8 mouse cellular contexts compared by ENCODE assay signal in genomic region chr6:121130039-121130705, GRCm38 (mm10). TPM values are rescaled to one million over a fixed set of nuclear protein-coding genes. Genes with fewer than 3 reads are reported as not detected.
DNase-seq lines count a peak whose midpoint lies in the region; ATAC-seq lines count a peak whose summit lies in the region.

No protein-coding gene starts in this region.

- peak overlapping the region; percentile 88 for H3K4me2 ChIP-seq in intestine, embryonic 16.5 days (ENCODE audit: low read depth, low read length)

- intact Hi-C loops in left cerebral cortex, postnatal 25 days (cut with DNase I) = loop anchor here (1.0 to 5.0 kb wide), 4 partner anchors 19 to 159 kb away; no protein-coding TSS in a partner anchor

- ATAC-seq in intestine, embryonic 16.5 days = peak; percentile 93

- DNase-seq in adrenal gland, adult 2 months = peak; percentile 91
- DNase-seq in embryo, embryonic 11.5 days (ENCODE audit: low read depth, low spot score) = peak; percentile 82
- DNase-seq in gastrocnemius, postnatal 4 days (ENCODE audit: low spot score in 2 of 2) = peak; percentile 53 to 78
- DNase-seq in left cerebral cortex, postnatal 25 days (ENCODE audit: low spot score in 2 of 2) = peak; percentile 88 to 95
- peak; percentile 93 for DNase-seq in midbrain, embryonic 10.5 days (ENCODE audit: low spot score)
- DNase-seq in right cerebral cortex, postnatal 4 days = peak; percentile 92
- peak; percentile 78 for DNase-seq in yolk sac, embryonic 10.5 days (ENCODE audit: low spot score)

- no peaks in the 10 kb centered on the region for H3K9me3 ChIP-seq in intestine, embryonic 16.5 days (ENCODE audit: control insufficient read depth, low read length)
- no peaks in the 10 kb centered on the region for H3K9me3 ChIP-seq in midbrain, embryonic 10.5 days (replicated peaks)

- H3K36me3 ChIP-seq in intestine, embryonic 16.5 days (ENCODE audit: control insufficient read depth, insufficient read depth, low read length) = no peaks in the 10 kb centered on the region
- no peaks in the 10 kb centered on the region for H3K36me3 ChIP-seq in midbrain, embryonic 10.5 days

- H3K27ac ChIP-seq in intestine, embryonic 16.5 days (ENCODE audit: low read length) = no peak overlapping the region
- peak overlapping the region; percentile 82 for H3K27ac ChIP-seq in midbrain, embryonic 10.5 days (replicated peaks)

- peaks cover 8% of the 10 kb centered on the region for H3K27me3 ChIP-seq in intestine, embryonic 16.5 days (replicated peaks; ENCODE audit: control insufficient read depth, insufficient read depth, low read length)
- peaks cover 52% of the 10 kb centered on the region for H3K27me3 ChIP-seq in midbrain, embryonic 10.5 days (ENCODE audit: low read depth, poor library complexity, severe bottlenecking)

- WGBS in intestine, embryonic 16.5 days = 1% methylated on average over 32 of the region's 32 CpGs
- 1% methylated on average over 32 of the region's 32 CpGs for WGBS in midbrain, embryonic 10.5 days

- H3K9ac ChIP-seq in intestine, embryonic 16.5 days (ENCODE audit: low read depth, low read length) = peak overlapping the region; percentile 59

- H3K4me3 ChIP-seq in intestine, embryonic 16.5 days (ENCODE audit: low read length) = peak overlapping the region; percentile 45
- H3K4me3 ChIP-seq in midbrain, embryonic 10.5 days = peak overlapping the region; percentile 53

- peaks cover 4% of the 10 kb centered on the region for H3K4me1 ChIP-seq in intestine, embryonic 16.5 days (ENCODE audit: control insufficient read depth, insufficient read depth, low read length)
- H3K4me1 ChIP-seq in midbrain, embryonic 10.5 days = peaks cover 46% of the 10 kb centered on the region

RNA-seq across cellular contexts. Expression of gene Mical3, which starts 0.6 kb away (rescaled TPM):
- total RNA-seq in adrenal gland, adult 2 months (2021) = 10 to 100 TPM; 34.0 to 44.3 TPM
- 17.5 and 19.9 TPM in 2 replicates for polyA plus RNA-seq in adrenal gland, adult 2 months (2012; rRNA removed)
- 100 to 1,000 TPM in 1 of 2 experiments, 10 to 100 TPM in 1; 99.9 to 103 TPM for total RNA-seq in gastrocnemius, postnatal 4 days (2021)
- 4.8 and 5.5 TPM in 2 replicates for polyA plus RNA-seq in intestine, embryonic 16.5 days (2015; fragmentation: Nextera tagmentation; extraction: Ambion mirVana)
- 100 to 1,000 TPM; 110 to 127 TPM for total RNA-seq in left cerebral cortex, postnatal 25 days (2021)
- polyA plus RNA-seq in midbrain, embryonic 10.5 days (2016; fragmentation: Nextera tagmentation; extraction: Ambion mirVana) = 9.0 and 10.2 TPM in 2 replicates

RNA-seq across cellular contexts. Expression of gene Pex26, which starts 53.3 kb away (rescaled TPM):
- total RNA-seq in adrenal gland, adult 2 months (2021) = 10 to 100 TPM in 1 of 2 experiments, 1 to 10 TPM in 1; 9.1 to 11.2 TPM
- 19.2 and 24.0 TPM in 2 replicates for polyA plus RNA-seq in adrenal gland, adult 2 months (2012; rRNA removed)
- total RNA-seq in gastrocnemius, postnatal 4 days (2021) = 1 to 10 TPM; 5.8 to 6.1 TPM
- polyA plus RNA-seq in intestine, embryonic 16.5 days (2015; fragmentation: Nextera tagmentation; extraction: Ambion mirVana) = 13.4 and 14.8 TPM in 2 replicates
- 10 to 100 TPM; 13.4 to 15.3 TPM for total RNA-seq in left cerebral cortex, postnatal 25 days (2021)
- polyA plus RNA-seq in midbrain, embryonic 10.5 days (2016; fragmentation: Nextera tagmentation; extraction: Ambion mirVana) = 8.5 and 8.8 TPM in 2 replicates
